Mouse (Mus musculus): ENCODE data around the gene Cchcr1.

DNA sequence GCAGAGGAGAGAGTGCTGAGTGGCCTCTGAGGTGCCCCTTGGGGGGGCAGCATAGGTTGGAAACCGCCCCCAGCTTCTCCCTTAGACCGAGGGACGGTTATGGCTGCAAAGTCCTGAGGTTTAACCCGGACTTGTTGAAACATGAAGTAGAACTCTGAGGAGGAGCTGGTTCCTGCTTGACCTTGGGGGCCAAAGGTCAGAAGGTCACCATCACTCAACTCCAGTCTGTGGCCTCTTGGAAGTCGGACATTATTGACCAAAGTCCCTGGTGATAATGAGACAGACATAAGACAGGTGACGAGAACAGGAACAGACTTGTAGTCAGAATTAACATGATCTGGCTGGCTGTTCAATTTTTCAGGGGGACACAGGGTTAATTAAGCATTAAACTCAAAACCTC, 2.1 kb upstream of the Cchcr1 start:
- TF ChIP-seq CTCF (IDR thresholded peaks at IDR 0.05) (no peak), EP300 (IDR thresholded peaks at IDR 0.05) (no peak)

Measured in lung, postnatal 0 days (tissue).